Mouse (Mus musculus): ENCODE data around the gene Akr1c13. TPM values are rescaled to one million over a fixed set of nuclear protein-coding genes. Genes with fewer than 3 reads are reported as not detected.

Akr1c13 gene
- polyA plus RNA-seq, 1 experiment from 2014 or later = 2.8 TPM

Other genes with a start within 250 kb of the Akr1c13 start
- not detected in 2 replicates for gene Ucn3, start 245.8 kb upstream of the Akr1c13 start, polyA plus RNA-seq (2016; fragmentation: Nextera tagmentation; extraction: Ambion mirVana)
- gene Akr1c14, start 142.1 kb upstream of the Akr1c13 start, polyA plus RNA-seq (2016; fragmentation: Nextera tagmentation; extraction: Ambion mirVana) = 0.36 and 0.68 TPM in 2 replicates
- not detected in 2 replicates for gene Akr1c18, start 40.5 kb upstream of the Akr1c13 start, polyA plus RNA-seq (2016; fragmentation: Nextera tagmentation; extraction: Ambion mirVana)
- 1.0 and 2.0 TPM in 2 replicates for gene Akr1c19, start 37.5 kb downstream of the Akr1c13 start, polyA plus RNA-seq (2016; fragmentation: Nextera tagmentation; extraction: Ambion mirVana)
- 0.33 TPM in 1 of 2 replicates, not detected in the other for gene Akr1c12, start 88.3 kb downstream of the Akr1c13 start, polyA plus RNA-seq (2016; fragmentation: Nextera tagmentation; extraction: Ambion mirVana)
- not detected in 2 replicates for gene Akr1c6, start 243.2 kb downstream of the Akr1c13 start, polyA plus RNA-seq (2016; fragmentation: Nextera tagmentation; extraction: Ambion mirVana)

All from neural tube, embryonic 12.5 days (tissue).